Mouse (Mus musculus) erythroblast, embryonic 14.5 days (primary cell): ENCODE data around the gene Cog3.

Experiments used
- GATA1 ChIP-seq: IDR thresholded peaks from 2 replicates; pipeline ENCODE4 v1.6.1; 2012; ENCODE audit warnings: low read length, inconsistent platforms, mixed read lengths
- TAL1 ChIP-seq: IDR thresholded peaks from 3 replicates; pipeline ENCODE4 v1.6.1; 2012; ENCODE audit warnings: low read length, inconsistent platforms, mixed read lengths

DNA sequence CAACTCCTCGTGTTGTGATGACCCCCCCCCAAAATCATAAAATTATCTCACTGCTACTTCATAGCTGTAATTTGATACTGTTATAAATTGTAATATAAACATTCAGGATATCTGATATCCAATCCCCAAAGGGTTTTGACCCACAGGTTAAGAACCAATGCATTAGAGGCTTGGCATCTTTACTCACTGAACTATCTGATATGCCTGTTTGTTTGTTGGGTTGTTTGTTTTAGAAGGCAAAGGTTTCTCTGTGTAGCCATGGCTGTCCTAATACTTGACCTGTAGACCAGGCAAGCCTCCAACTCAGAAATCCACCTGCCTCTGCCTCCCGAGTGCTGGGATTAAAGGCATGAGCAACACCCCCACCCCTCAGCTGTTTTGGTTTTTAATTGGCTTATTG lies 3.5 kb upstream of the Cog3 start:
- TF ChIP-seq TAL1, result no peak
- TF ChIP-seq GATA1, result no peak
